In the genomic region with DNA sequence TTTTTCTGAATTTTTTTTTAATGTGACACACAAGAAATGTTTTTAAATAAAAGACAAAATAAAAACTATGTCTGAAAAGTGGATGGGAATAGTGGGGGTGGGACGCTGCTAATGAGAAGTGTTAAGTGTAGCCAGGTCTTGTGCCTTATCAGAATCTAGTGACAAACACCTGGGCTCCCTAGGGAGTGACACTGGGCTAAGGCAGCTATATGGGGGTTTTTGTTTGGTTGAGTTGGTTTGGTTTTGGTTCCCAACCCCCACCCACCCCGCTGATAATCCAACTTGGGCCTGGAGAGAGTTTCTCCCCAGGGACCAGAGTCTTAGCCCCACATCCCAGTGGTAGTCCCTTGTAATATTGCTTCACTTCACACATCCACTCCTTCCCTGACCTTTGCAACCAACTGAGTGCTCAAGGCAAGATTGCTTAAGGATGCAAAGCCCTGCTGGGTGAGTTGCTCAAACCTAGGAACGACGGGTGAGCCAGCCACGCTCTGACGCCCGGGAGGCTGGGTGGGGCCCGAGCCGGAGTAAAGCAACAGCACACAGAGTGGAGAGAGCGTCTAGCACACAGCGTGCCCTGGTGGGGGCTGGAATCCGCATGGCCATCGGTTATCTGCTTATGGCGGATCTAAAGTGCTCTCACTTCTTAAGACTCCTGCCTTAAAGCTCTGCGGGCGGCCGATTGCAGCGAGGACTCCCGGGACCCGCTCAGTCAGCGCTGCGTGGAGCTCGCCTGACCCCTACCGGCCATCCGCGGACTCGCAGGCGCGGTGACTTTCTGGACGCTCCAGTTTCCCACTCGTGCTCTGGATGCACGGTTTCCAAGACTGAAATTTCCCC, we compare ENCODE assay signal across 8 mouse cellular contexts. TPM values are rescaled to one million over a fixed set of nuclear protein-coding genes. Genes with fewer than 3 reads are reported as not detected.
DNase-seq lines count a peak whose midpoint lies in the region; ATAC-seq and TF ChIP-seq lines count a peak whose summit lies in the region.

No protein-coding gene starts in this region.

- peak; percentile 98 for TF ChIP-seq CTCF in bone marrow, adult 2 months (IDR thresholded peaks at IDR 0.05; ENCODE audit: control insufficient read depth, insufficient read depth, low read length)
- peak; percentile 98 for TF ChIP-seq CTCF in liver, adult 2 months (IDR thresholded peaks at IDR 0.05; ENCODE audit: low read depth, low read length)

- DNase-seq in 416B (ENCODE audit: low read depth) = peak; percentile 80
- peak; percentile 91 for DNase-seq in heart, embryonic 10.5 days (ENCODE audit: low spot score)
- peak; percentile 28 for DNase-seq in liver, adult 2 months (ENCODE audit: extremely low read depth, low read depth, low spot score)
- peak; percentile 88 to 98 for DNase-seq in spleen, postnatal 4 days (ENCODE audit: low spot score in 2 of 2)

- WGBS in bone marrow, adult 2 months = 4% methylated on average over 32 of the region's 32 CpGs
- 2% methylated on average over 32 of the region's 32 CpGs for WGBS in embryonic facial prominence, embryonic 15.5 days
- 3% methylated on average over 32 of the region's 32 CpGs for WGBS in heart, embryonic 10.5 days
- WGBS in kidney, embryonic 15.5 days = 3% methylated on average over 32 of the region's 32 CpGs
- 4% methylated on average over 32 of the region's 32 CpGs for WGBS in liver, adult 2 months

- H3K36me3 ChIP-seq in embryonic facial prominence, embryonic 15.5 days = no peaks in the 10 kb centered on the region
- H3K36me3 ChIP-seq in heart, embryonic 10.5 days = peaks cover 21% of the 10 kb centered on the region
- H3K36me3 ChIP-seq in kidney, embryonic 15.5 days = peaks cover 15% of the 10 kb centered on the region
- H3K36me3 ChIP-seq in liver, adult 2 months (ENCODE audit: control insufficient read depth, insufficient read depth, low read length) = peaks cover under 1% of the 10 kb centered on the region; the same call in 1 of the 2 replicates
- H3K36me3 ChIP-seq in myocyte (ENCODE audit: control insufficient read depth, insufficient read depth) = no peaks in the 10 kb centered on the region

- H3K27me3 ChIP-seq in embryonic facial prominence, embryonic 15.5 days = peaks cover 18% of the 10 kb centered on the region
- peaks cover 42% of the 10 kb centered on the region for H3K27me3 ChIP-seq in heart, embryonic 10.5 days (ENCODE audit: insufficient read depth, poor library complexity, severe bottlenecking)
- H3K27me3 ChIP-seq in kidney, embryonic 15.5 days = peaks cover 34% of the 10 kb centered on the region
- no peaks in the 10 kb centered on the region for H3K27me3 ChIP-seq in liver, adult 2 months (ENCODE audit: control insufficient read depth, insufficient read depth, low read length)
- H3K27me3 ChIP-seq in myocyte (ENCODE audit: control insufficient read depth, insufficient read depth, insufficient read length) = no peaks in the 10 kb centered on the region

- H3K4me1 ChIP-seq in bone marrow, adult 2 months (ENCODE audit: control insufficient read depth, insufficient read depth, low read length) = peaks cover 4% of the 10 kb centered on the region; the same call in 1 of the 2 replicates
- H3K4me1 ChIP-seq in embryonic facial prominence, embryonic 15.5 days = peaks cover 12% of the 10 kb centered on the region
- H3K4me1 ChIP-seq in heart, embryonic 10.5 days = peaks cover 12% of the 10 kb centered on the region
- H3K4me1 ChIP-seq in kidney, embryonic 15.5 days = peaks cover 5% of the 10 kb centered on the region
- H3K4me1 ChIP-seq in liver, adult 2 months (ENCODE audit: control insufficient read depth, insufficient read depth, low read length) = peaks cover 2% of the 10 kb centered on the region; the same call in 1 of the 2 replicates

- ATAC-seq in embryonic facial prominence, embryonic 15.5 days (ENCODE audit: insufficient number of reproducible peaks, low FRiP score, low TSS enrichment, low read depth) = peak; percentile 66
- ATAC-seq in kidney, embryonic 15.5 days (replicated peaks; ENCODE audit: low FRiP score) = peak; percentile 83

- 0 out of 2 replicates have a peak overlapping the region, but pooled peaks have one; percentile 21 for H3K9ac ChIP-seq in embryonic facial prominence, embryonic 15.5 days
- H3K9ac ChIP-seq in kidney, embryonic 15.5 days = peak overlapping the region; percentile 37; the same call in 1 of the 2 replicates
- peak overlapping the region; percentile 78 for H3K9ac ChIP-seq in liver, adult 2 months (ENCODE audit: low read depth, low read length)

- no peak overlapping the region for H3ac ChIP-seq in myocyte (ENCODE audit: control insufficient read depth, insufficient read length)

- H3K9me3 ChIP-seq in embryonic facial prominence, embryonic 15.5 days (replicated peaks) = no peaks in the 10 kb centered on the region
- no peaks in the 10 kb centered on the region for H3K9me3 ChIP-seq in heart, embryonic 10.5 days
- no peaks in the 10 kb centered on the region for H3K9me3 ChIP-seq in kidney, embryonic 15.5 days (replicated peaks)

- peak overlapping the region; percentile 72 for H3K4me3 ChIP-seq in bone marrow, adult 2 months (replicated peaks; ENCODE audit: control insufficient read depth, low read depth, low read length)
- peak overlapping the region; percentile 43 for H3K4me3 ChIP-seq in embryonic facial prominence, embryonic 15.5 days (replicated peaks)
- peak overlapping the region; percentile 55 for H3K4me3 ChIP-seq in heart, embryonic 10.5 days
- peak overlapping the region; percentile 42 for H3K4me3 ChIP-seq in kidney, embryonic 15.5 days (replicated peaks)
- peak overlapping the region; percentile 58 for H3K4me3 ChIP-seq in liver, adult 2 months (ENCODE audit: insufficient read depth, low read depth, low read length)
- H3K4me3 ChIP-seq in myocyte = no peak overlapping the region

- H3K27ac ChIP-seq in bone marrow, adult 2 months (ENCODE audit: control insufficient read depth, insufficient read depth, low read depth, low read length, poor library complexity) = peak overlapping the region; percentile 69
- H3K27ac ChIP-seq in embryonic facial prominence, embryonic 15.5 days (replicated peaks) = no peak overlapping the region
- peak overlapping the region; percentile 74 for H3K27ac ChIP-seq in heart, embryonic 10.5 days
- H3K27ac ChIP-seq in kidney, embryonic 15.5 days = no peak overlapping the region
- H3K27ac ChIP-seq in liver, adult 2 months (replicated peaks; ENCODE audit: insufficient read depth, low read depth, low read length) = no peak overlapping the region

- H3K4me2 ChIP-seq in embryonic facial prominence, embryonic 15.5 days (replicated peaks) = peak overlapping the region; percentile 76
- peak overlapping the region; percentile 82 for H3K4me2 ChIP-seq in kidney, embryonic 15.5 days
- peak overlapping the region; percentile 97 for H3K4me2 ChIP-seq in myocyte (ENCODE audit: low read depth)

- no peak; the same call in 1 of the 2 replicates for TF ChIP-seq POLR2A in bone marrow, adult 2 months (IDR thresholded peaks at IDR 0.05; ENCODE audit: borderline replicate concordance, control insufficient read depth, low read depth, low read length)
- TF ChIP-seq POLR2A in liver, adult 2 months (IDR thresholded peaks at IDR 0.05; ENCODE audit: extremely low read depth, insufficient read depth, low read length) = no peak
- TF ChIP-seq POLR2A in myocyte (IDR thresholded peaks at IDR 0.05; ENCODE audit: insufficient read length, low read depth) = no peak

- H3K79me2 ChIP-seq in liver, adult 2 months (ENCODE audit: control insufficient read depth, insufficient read depth, low read length) = no peaks in the 10 kb centered on the region
- H3K79me2 ChIP-seq in myocyte (ENCODE audit: control insufficient read depth, insufficient read depth) = no peaks in the 10 kb centered on the region

TF ChIP-seq in myocyte, 11 proteins besides CTCF, POLR2A, EP300 and RAD21:
- no peak for TF ChIP-seq REST (IDR thresholded peaks at IDR 0.05; ENCODE audit: insufficient read depth, insufficient read length)
- no peak for TF ChIP-seq TCF3 (IDR thresholded peaks at IDR 0.05; ENCODE audit: insufficient read length, low read depth)
- no peak for TF ChIP-seq MYOG (IDR thresholded peaks at IDR 0.05; ENCODE audit: control insufficient read depth in 1 of 3, insufficient read depth in 1 of 3, insufficient read length in 2 of 3, low read depth in 2 of 3)
- TF ChIP-seq TCF12 (IDR thresholded peaks at IDR 0.05; ENCODE audit: insufficient read depth, poor library complexity, severe bottlenecking) = no peak
- TF ChIP-seq MYOD1 (IDR thresholded peaks at IDR 0.05; ENCODE audit: control insufficient read depth in 1 of 3, insufficient read length in 2 of 3, low read depth in 2 of 3) = no peak
- TF ChIP-seq USF1 (IDR thresholded peaks at IDR 0.05; ENCODE audit: low read depth) = no peak
TF ChIP-seq in myocyte: peak in this region for 0.

RNA-seq across cellular contexts. Expression of gene Bahd1, which starts 17.1 kb away (rescaled TPM):
- 6.6 and 8.7 TPM in 2 replicates for polyA plus RNA-seq in bone marrow, adult 2 months (2011; ENCODE audit: insufficient read depth, insufficient read length, low replicate concordance, missing spikeins)
- polyA plus RNA-seq in embryonic facial prominence, embryonic 15.5 days (2015; fragmentation: Nextera tagmentation; extraction: Ambion mirVana) = 5.9 and 7.0 TPM in 2 replicates
- 3.3 and 4.4 TPM in 2 replicates for polyA plus RNA-seq in heart, embryonic 10.5 days (2016; fragmentation: Nextera tagmentation; extraction: Ambion mirVana)
- polyA plus RNA-seq in kidney, embryonic 15.5 days (2015; fragmentation: Nextera tagmentation; extraction: Ambion mirVana) = 3.8 and 4.4 TPM in 2 replicates
- total RNA-seq in liver, adult 2 months (2014; rRNA removed) = 2.3 and 3.1 TPM in 2 replicates
- polyA plus RNA-seq in liver, adult 2 months (2012; rRNA removed) = 5.8 and 6.3 TPM in 2 replicates
- polyA plus RNA-seq in myocyte (2012; fragmentation: generic; extraction: Trizol) = 12.0 TPM

RNA-seq across cellular contexts. Expression of gene Ivd, which starts 21.3 kb away (rescaled TPM):
- polyA plus RNA-seq in bone marrow, adult 2 months (2011; ENCODE audit: insufficient read depth, insufficient read length, low replicate concordance, missing spikeins) = 16.0 and 19.9 TPM in 2 replicates
- 65.9 and 69.2 TPM in 2 replicates for polyA plus RNA-seq in embryonic facial prominence, embryonic 15.5 days (2015; fragmentation: Nextera tagmentation; extraction: Ambion mirVana)
- 67.2 and 82.4 TPM in 2 replicates for polyA plus RNA-seq in heart, embryonic 10.5 days (2016; fragmentation: Nextera tagmentation; extraction: Ambion mirVana)
- 71.6 and 82.8 TPM in 2 replicates for polyA plus RNA-seq in kidney, embryonic 15.5 days (2015; fragmentation: Nextera tagmentation; extraction: Ambion mirVana)
- total RNA-seq in liver, adult 2 months (2014; rRNA removed) = 127 and 146 TPM in 2 replicates
- polyA plus RNA-seq in liver, adult 2 months (2012; rRNA removed) = 146 and 216 TPM in 2 replicates
- polyA plus RNA-seq in myocyte (2012; fragmentation: generic; extraction: Trizol) = 35.3 TPM

RNA-seq across cellular contexts. Expression of gene Chst14, which starts 43.2 kb away (rescaled TPM):
- 1.1 and 2.3 TPM in 2 replicates for polyA plus RNA-seq in bone marrow, adult 2 months (2011; ENCODE audit: insufficient read depth, insufficient read length, low replicate concordance, missing spikeins)
- polyA plus RNA-seq in embryonic facial prominence, embryonic 15.5 days (2015; fragmentation: Nextera tagmentation; extraction: Ambion mirVana) = 49.0 and 50.4 TPM in 2 replicates
- 18.8 and 20.1 TPM in 2 replicates for polyA plus RNA-seq in heart, embryonic 10.5 days (2016; fragmentation: Nextera tagmentation; extraction: Ambion mirVana)
- polyA plus RNA-seq in kidney, embryonic 15.5 days (2015; fragmentation: Nextera tagmentation; extraction: Ambion mirVana) = 25.9 and 28.4 TPM in 2 replicates
- 0.55 and 1.2 TPM in 2 replicates for total RNA-seq in liver, adult 2 months (2014; rRNA removed)
- 1.8 and 2.0 TPM in 2 replicates for polyA plus RNA-seq in liver, adult 2 months (2012; rRNA removed)
- polyA plus RNA-seq in myocyte (2012; fragmentation: generic; extraction: Trizol) = 25.4 TPM

Comparison
In these comparisons a context has a peak if more than half of its experiments do, and no peak if none do; other contexts are left out.
1. DNase-seq: peak in every context shown above with its lines; median percentile 93 in spleen, postnatal 4 days; 91 in heart, embryonic 10.5 days; 80 in 416B; 28 in liver, adult 2 months.
2. H3K27ac ChIP-seq: peak in bone marrow, adult 2 months (single experiment) and heart, embryonic 10.5 days (single experiment); none in embryonic facial prominence, embryonic 15.5 days (single experiment), kidney, embryonic 15.5 days (single experiment) and liver, adult 2 months (single experiment).
3. H3K9ac ChIP-seq: peak in every context shown above with its lines; median percentile 78 in liver, adult 2 months; 37 in kidney, embryonic 15.5 days; 21 in embryonic facial prominence, embryonic 15.5 days.
4. Peak in every context shown above with its lines, with median percentiles within 50 percentile points of each other: H3K4me2 ChIP-seq.